Mouse (Mus musculus): ENCODE data around the gene Ltb4r1. TPM values are rescaled to one million over a fixed set of nuclear protein-coding genes. Genes with fewer than 3 reads are reported as not detected.

Ltb4r1 gene
- polyA plus RNA-seq (2012; rRNA removed) (1.1 and 1.2 TPM in 2 replicates), polyA plus RNA-seq (2014; fragmentation: Nextera tagmentation; extraction: Ambion mirVana) (0.33 and 0.78 TPM in 2 replicates)

DNA sequence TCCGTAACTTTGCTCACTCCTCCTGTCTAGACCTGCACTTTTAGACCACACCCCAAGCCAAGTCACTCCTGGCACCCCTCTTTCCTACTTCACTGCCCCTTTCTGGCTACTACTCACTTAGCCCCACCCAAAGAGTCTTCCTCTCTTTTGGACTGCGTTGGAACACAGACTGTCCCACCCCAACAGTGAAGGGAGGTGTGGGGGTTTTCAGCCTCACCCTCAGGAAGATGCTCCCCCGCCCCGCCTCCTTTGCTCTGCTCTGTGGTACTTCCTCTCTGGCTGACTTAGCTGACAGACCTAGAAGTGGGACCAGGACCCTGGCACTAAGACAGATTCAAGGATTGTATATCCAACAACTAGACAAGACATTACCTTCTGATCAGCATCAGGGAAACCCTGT lies at the start of gene Ltb4r1:
Ltb4r1 (plus strand) TSS at position 267 of the 400 bp plus-strand sequence.
- TF ChIP-seq POLR2A (IDR thresholded peaks at IDR 0.05; ENCODE audit: borderline replicate concordance, extremely low read depth, insufficient read depth, insufficient read length) = no peak
- Histone ChIP-seq H3K27ac (replicated peaks; ENCODE audit: low read depth, low read length) (no peak within 1 kb of the TSS), H3K4me3 (replicated peaks; ENCODE audit: low read length) (no peak within 1 kb of the TSS), H3K27me3 (ENCODE audit: control insufficient read depth, insufficient read depth, low read length) (peaks cover 20% of the 10 kb centered on the region), H3K36me3 (ENCODE audit: control insufficient read depth, insufficient read depth, low read length) (no peaks in the 10 kb centered on the region), H3K4me2 (replicated peaks; ENCODE audit: low read depth, low read length, severe bottlenecking) (no peak within 1 kb of the TSS), H3K4me1 (ENCODE audit: control insufficient read depth, insufficient read depth, low read length) (peaks cover 13% of the 10 kb centered on the region), H3K9me3 (ENCODE audit: control insufficient read depth, low read length) (no peaks in the 10 kb centered on the region), H3K9ac (ENCODE audit: low read depth, low read length, severe bottlenecking) (no peak within 1 kb of the TSS)
- no peak for ATAC-seq (ENCODE audit: low FRiP score, low read depth)
- no peak for DNase-seq (ENCODE audit: low spot score)
- 77% methylated on average over 4 of the region's 4 CpGs for WGBS

DNA sequence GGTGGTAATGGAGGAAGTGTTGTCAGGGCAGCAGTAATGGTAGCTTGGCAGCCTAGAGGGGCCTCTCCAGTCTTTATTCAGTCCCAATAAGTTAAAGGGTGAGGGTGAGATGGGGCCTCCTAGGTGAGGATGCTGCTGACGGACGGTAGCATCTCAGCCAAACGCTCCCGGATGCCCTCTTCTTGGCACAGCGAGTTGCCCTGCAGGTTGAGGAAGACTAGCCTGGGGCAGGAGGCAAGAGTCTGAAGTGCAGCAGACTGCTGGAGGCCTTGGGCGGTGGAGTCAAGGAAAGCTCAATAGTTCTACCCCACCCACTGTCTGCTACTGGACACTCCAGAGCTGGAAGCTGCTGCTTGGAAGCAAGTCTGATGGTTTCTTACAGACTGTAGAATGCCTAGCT lies 49.5 kb upstream of the Ltb4r1 start:
- Histone ChIP-seq H3K27me3 (ENCODE audit: control insufficient read depth, insufficient read depth, low read length) (peaks cover 6% of the 10 kb centered on the region), H3K9me3 (ENCODE audit: control insufficient read depth, low read length) (no peaks in the 10 kb centered on the region), H3K36me3 (ENCODE audit: control insufficient read depth, insufficient read depth, low read length) (peaks cover 30% of the 10 kb centered on the region), H3K4me3 (replicated peaks; ENCODE audit: low read length) (no peak overlapping the region), H3K27ac (replicated peaks; ENCODE audit: low read depth, low read length) (no peak overlapping the region), H3K9ac (ENCODE audit: low read depth, low read length, severe bottlenecking) (no peak overlapping the region), H3K4me1 (ENCODE audit: control insufficient read depth, insufficient read depth, low read length) (peaks cover 6% of the 10 kb centered on the region; the same call in 1 of the 2 replicates), H3K4me2 (replicated peaks; ENCODE audit: low read depth, low read length, severe bottlenecking) (no peak overlapping the region)
- no peak for TF ChIP-seq POLR2A (IDR thresholded peaks at IDR 0.05; ENCODE audit: borderline replicate concordance, extremely low read depth, insufficient read depth, insufficient read length)
- WGBS = 96% methylated on average over 6 of the region's 6 CpGs
- no peak for DNase-seq (ENCODE audit: low spot score)
- no peak for ATAC-seq (ENCODE audit: low FRiP score, low read depth)

DNA sequence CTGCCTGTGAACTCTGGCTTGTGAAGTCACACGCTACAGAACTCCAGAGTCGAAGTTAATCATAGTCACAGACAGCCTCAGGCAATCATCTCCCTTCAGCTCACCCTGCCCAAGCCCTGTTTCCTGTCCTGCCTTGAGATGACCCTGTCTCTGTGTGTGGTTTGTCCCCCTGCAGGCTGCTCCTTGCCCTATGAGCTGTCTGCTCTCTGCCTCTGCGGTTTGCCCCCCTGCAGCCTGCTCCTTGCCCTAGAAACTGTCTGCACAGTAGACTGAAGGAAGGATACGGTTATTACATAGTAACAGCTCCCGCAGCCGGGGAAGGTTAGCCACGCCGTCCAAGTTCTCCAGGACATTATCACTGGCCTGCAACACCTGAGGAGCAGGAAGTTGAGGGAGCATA lies 48.9 kb upstream of the Ltb4r1 start:
- Histone ChIP-seq H3K27me3 (ENCODE audit: control insufficient read depth, insufficient read depth, low read length) (peaks cover 6% of the 10 kb centered on the region), H3K4me2 (replicated peaks; ENCODE audit: low read depth, low read length, severe bottlenecking) (no peak overlapping the region), H3K9me3 (ENCODE audit: control insufficient read depth, low read length) (no peaks in the 10 kb centered on the region), H3K27ac (replicated peaks; ENCODE audit: low read depth, low read length) (no peak overlapping the region), H3K36me3 (ENCODE audit: control insufficient read depth, insufficient read depth, low read length) (peaks cover 30% of the 10 kb centered on the region), H3K4me1 (ENCODE audit: control insufficient read depth, insufficient read depth, low read length) (peaks cover 6% of the 10 kb centered on the region; the same call in 1 of the 2 replicates), H3K4me3 (replicated peaks; ENCODE audit: low read length) (no peak overlapping the region), H3K9ac (ENCODE audit: low read depth, low read length, severe bottlenecking) (no peak overlapping the region)
- 76% methylated on average over 8 of the region's 8 CpGs for WGBS
- no peak for DNase-seq (ENCODE audit: low spot score)
- ATAC-seq (ENCODE audit: low FRiP score, low read depth) = no peak
- no peak for TF ChIP-seq POLR2A (IDR thresholded peaks at IDR 0.05; ENCODE audit: borderline replicate concordance, extremely low read depth, insufficient read depth, insufficient read length)

DNA sequence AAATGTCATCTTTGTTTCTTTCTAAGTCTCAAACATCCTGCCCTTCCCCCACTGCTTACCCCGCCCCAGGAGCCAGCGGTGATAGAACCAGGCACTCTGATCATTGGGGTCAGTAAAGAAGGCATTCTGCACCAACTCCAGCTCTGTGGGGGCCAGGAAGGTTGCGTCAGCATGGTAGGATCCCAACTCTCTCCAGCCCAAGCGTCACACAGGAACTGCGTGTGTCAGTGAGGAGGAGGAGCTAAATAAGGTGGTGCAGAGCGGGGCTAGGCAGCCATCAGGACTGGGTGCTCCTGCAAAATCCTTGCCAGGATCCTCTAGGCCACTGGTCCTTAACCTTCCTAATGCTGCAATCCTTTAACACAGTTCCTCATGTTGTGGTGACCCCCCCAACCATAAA lies 46.0 kb upstream of the Ltb4r1 start:
- H3K36me3 ChIP-seq (ENCODE audit: control insufficient read depth, insufficient read depth, low read length) = peaks cover 30% of the 10 kb centered on the region
- H3K9me3 ChIP-seq (ENCODE audit: control insufficient read depth, low read length) = no peaks in the 10 kb centered on the region
- no peak overlapping the region for H3K4me2 ChIP-seq (replicated peaks; ENCODE audit: low read depth, low read length, severe bottlenecking)
- no peak for DNase-seq (ENCODE audit: low spot score)
- ATAC-seq (ENCODE audit: low FRiP score, low read depth) = no peak
- no peak overlapping the region for H3K9ac ChIP-seq (ENCODE audit: low read depth, low read length, severe bottlenecking)
- no peak for TF ChIP-seq POLR2A (IDR thresholded peaks at IDR 0.05; ENCODE audit: borderline replicate concordance, extremely low read depth, insufficient read depth, insufficient read length)
- WGBS = 93% methylated on average over 6 of the region's 6 CpGs
- H3K4me1 ChIP-seq (ENCODE audit: control insufficient read depth, insufficient read depth, low read length) = 0 out of 2 replicates have a peak, but pooled peaks cover 2% of the 10 kb centered on the region
- H3K27me3 ChIP-seq (ENCODE audit: control insufficient read depth, insufficient read depth, low read length) = no peaks in the 10 kb centered on the region
- H3K27ac ChIP-seq (replicated peaks; ENCODE audit: low read depth, low read length) = no peak overlapping the region
- H3K4me3 ChIP-seq (replicated peaks; ENCODE audit: low read length) = no peak overlapping the region

DNA sequence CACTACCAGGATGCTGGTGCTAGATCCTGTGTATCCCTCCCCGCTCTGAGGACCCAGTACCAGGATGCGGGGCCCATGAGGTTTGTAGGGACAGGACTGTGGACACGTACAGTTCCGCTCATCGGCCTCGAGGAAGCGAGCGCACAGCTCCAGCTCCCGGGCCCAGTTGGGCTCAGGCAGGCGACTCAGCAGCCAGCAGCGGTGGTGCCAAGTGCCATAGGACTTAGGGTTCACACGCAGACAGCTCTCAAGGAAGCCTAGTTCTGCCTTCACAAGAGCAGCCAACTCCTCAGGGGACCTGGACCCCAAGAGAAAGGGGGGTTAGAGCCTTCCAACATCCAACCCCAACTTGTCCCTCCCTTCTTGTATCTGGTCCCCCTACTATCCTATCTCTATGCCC lies 45.1 kb upstream of the Ltb4r1 start:
- WGBS = 91% methylated on average over 12 of the region's 12 CpGs

More for the DNA sequence above, 45.1 kb upstream of the Ltb4r1 start:
- Histone ChIP-seq H3K4me3 (replicated peaks; ENCODE audit: low read length) (no peak overlapping the region), H3K9ac (ENCODE audit: low read depth, low read length, severe bottlenecking) (no peak overlapping the region), H3K36me3 (ENCODE audit: control insufficient read depth, insufficient read depth, low read length) (peaks cover 30% of the 10 kb centered on the region), H3K4me1 (ENCODE audit: control insufficient read depth, insufficient read depth, low read length) (0 out of 2 replicates have a peak, but pooled peaks cover 2% of the 10 kb centered on the region), H3K4me2 (replicated peaks; ENCODE audit: low read depth, low read length, severe bottlenecking) (no peak overlapping the region), H3K27ac (replicated peaks; ENCODE audit: low read depth, low read length) (no peak overlapping the region), H3K9me3 (ENCODE audit: control insufficient read depth, low read length) (no peaks in the 10 kb centered on the region), H3K27me3 (ENCODE audit: control insufficient read depth, insufficient read depth, low read length) (no peaks in the 10 kb centered on the region)
- DNase-seq (ENCODE audit: low spot score) (no peak), ATAC-seq (ENCODE audit: low FRiP score, low read depth) (no peak)
- TF ChIP-seq POLR2A (IDR thresholded peaks at IDR 0.05; ENCODE audit: borderline replicate concordance, extremely low read depth, insufficient read depth, insufficient read length) = no peak

All from limb, embryonic 14.5 days (tissue).